Mouse (Mus musculus): ENCODE results near the gene Epha10. TPM values are rescaled to one million over a fixed set of nuclear protein-coding genes. Genes with fewer than 3 reads are reported as not detected.

Epha10 gene
- not detected for total RNA-seq (2021)

DNA sequence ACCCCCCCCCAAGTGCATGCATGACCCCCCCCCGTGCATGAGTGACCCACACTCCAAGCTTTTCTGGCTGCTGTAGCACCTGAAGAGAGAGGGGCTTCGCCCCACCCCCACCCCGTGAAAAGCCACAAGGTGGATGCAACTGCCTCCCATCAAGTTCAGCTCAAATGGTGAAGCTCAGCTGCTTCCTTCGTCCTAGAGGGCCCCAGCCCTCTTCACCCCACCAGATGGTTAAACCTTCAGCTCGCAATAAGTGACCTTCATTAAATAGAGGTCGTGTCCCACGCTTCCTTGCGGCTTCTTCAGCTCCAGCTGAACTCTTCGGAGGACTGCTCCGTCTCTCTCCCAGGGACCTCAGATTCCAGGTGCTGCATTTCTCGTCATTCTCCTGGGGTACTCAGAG, at the start of gene Epha10:
Gene Epha10, plus strand, starts transcription at position 301 of the 400 bp plus-strand sequence.
- intact Hi-C loops (cut with DNase I): no loop called here
- no peak for DNase-seq (ENCODE audit: low spot score)

DNA sequence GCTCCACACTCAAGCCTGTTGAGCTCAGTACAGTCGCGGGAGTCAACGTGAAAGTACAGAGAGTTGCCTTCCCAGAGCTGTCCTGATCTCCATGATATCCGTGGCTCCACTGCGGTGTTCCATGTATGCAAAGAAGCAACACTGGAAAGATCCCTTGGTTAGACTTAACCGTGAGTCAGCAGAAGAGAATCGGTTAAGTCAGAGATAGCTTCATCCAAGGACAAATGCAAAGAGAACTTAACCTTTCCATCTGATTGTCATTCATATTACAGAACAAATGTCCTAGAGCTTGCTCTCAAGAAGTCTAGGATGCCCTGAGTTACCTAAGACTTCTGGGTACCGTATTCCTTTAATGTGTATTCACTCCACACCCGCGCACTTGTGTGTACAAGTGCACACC, 47.9 kb upstream of the Epha10 start:
- no peak for DNase-seq (ENCODE audit: low spot score)
- intact Hi-C loops (cut with DNase I): no loop called here

DNA sequence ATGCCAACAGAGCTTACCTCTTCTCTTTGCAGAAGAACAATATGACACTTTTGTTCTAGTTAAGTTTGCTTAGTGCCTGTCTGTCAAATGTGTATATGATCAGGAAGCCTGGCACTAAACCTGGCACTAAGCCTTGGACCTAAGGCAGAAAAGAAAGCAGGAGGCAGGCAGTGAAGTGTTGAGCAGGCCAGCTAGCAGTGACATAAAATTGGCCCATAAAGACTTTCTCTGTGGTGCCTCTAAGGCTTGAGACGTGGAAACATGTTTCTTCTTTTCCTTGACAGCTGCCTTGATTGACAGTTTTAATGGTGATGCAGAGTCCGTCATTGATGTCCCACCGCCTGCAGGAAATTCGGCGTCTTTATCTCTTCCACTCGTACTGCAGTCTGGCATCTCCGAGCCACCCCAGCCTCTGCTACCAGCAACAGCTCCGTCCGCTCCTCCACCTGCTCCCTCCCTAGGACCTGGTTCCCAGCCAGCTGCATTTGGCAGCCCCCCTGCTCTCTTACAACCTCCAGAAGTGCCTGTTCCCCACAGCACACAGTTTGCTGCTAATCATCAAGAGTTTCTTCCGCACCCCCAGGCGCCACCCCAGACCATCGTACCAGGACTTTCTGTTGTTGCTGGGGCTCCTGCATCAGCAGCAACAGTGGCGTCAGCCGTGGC, 42.5 kb upstream of the Epha10 start:
- intact Hi-C loops (cut with DNase I): no loop called here
- no peak for DNase-seq (ENCODE audit: low spot score)

- intact Hi-C loops (cut with DNase I): no loop called here
Measured at GRCm38 (mm10) chr4:124840998-124841397, 39.7 kb upstream of the Epha10 start.

GRCm38 (mm10) chr4:124843493-124843892, 37.2 kb upstream of the Epha10 start:
- intact Hi-C loops (cut with DNase I): no loop called here
- no peak for DNase-seq (ENCODE audit: low spot score)

More at GRCm38 (mm10) chr4:124840998-124841397, 39.7 kb upstream of the Epha10 start:
- no peak for DNase-seq (ENCODE audit: low spot score)

GRCm38 (mm10) chr4:124847573-124847972, 33.1 kb upstream of the Epha10 start:
- DNase-seq (ENCODE audit: low spot score): peak; percentile 50
- intact Hi-C loops (cut with DNase I): no loop called here

DNA sequence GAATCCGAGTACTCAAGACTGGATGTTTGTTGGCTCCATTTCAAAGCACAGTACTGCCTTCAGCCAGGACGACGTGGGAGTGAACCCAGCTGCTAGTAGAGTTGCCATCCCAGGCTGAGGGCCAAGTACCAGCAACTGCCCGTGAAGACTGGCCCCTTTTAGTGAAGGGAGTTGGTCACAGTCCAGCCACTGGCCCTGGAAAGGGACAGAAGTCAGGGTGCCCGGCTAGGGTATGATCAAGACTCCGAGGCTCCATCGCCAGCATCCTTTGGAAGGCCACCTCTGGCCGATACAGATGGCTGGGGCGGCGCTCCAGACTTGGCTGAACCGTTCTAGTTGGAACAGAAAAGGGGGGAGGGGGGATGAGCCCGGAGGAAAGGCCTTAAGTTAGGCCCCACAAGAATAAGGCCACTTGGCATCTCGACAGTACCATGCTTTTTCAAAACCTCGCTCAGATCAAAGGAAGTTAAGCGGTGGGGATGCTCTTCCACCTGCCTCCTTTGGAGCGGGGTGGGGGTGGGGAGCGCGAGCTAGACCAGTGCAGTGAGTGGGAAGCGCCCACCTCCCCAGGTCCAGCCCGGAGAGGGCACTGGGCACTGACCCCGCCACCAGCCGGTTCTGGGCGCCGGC, 31.0 kb upstream of the Epha10 start:
- intact Hi-C loops (cut with DNase I): loop anchor here (1.0 to 10.0 kb wide), 3 partner anchors 48 to 215 kb away; partner anchors contain the start of genes Dnali1, Sf3a3 and Snip1

DNA sequence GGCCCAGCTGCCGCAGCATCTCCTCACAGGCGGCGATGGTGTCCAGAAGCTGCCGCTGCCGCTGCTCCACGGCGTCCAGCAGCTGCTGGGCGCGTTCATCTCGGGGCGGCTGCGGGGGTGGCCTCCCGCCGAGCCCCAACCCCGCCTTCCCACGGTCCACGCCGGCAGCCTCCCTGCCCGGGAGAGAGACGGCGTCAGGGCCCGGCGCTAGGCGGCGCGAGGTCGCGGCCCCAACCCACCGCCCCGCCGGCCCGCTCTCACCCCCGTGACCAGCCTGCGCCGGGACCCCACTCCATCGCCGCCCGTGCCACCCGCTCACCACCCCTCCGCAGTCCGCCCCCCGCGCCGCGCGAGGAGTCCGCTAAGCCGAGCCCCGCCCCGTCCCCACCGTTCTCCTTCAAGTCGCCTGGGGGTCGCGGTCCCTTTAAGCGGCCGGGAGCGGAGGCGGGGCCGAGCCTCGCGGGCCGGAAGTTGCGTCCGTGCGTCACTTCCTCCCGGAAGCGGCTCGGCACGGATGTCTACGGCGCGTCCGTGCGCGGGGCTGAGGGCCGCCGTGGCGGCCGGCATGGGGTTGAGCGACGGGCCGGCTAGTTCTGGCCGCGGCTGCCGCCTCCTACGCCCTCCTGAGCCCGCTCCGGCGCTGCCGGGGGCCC, 30.3 kb upstream of the Epha10 start, which contains the start of gene Yrdc:
Gene Yrdc, plus strand, starts transcription at position 419 of the 653 bp plus-strand sequence.
- intact Hi-C loops (cut with DNase I): loop anchor here (2.0 to 10.0 kb wide), 2 partner anchors 136 to 214 kb away; partner anchors contain the start of genes Dnali1, Sf3a3 and Snip1
- peak; percentile 89 for DNase-seq (ENCODE audit: low spot score)

More for the DNA sequence above, 31.0 kb upstream of the Epha10 start:
- peak; percentile 21 for DNase-seq (ENCODE audit: low spot score)

DNA sequence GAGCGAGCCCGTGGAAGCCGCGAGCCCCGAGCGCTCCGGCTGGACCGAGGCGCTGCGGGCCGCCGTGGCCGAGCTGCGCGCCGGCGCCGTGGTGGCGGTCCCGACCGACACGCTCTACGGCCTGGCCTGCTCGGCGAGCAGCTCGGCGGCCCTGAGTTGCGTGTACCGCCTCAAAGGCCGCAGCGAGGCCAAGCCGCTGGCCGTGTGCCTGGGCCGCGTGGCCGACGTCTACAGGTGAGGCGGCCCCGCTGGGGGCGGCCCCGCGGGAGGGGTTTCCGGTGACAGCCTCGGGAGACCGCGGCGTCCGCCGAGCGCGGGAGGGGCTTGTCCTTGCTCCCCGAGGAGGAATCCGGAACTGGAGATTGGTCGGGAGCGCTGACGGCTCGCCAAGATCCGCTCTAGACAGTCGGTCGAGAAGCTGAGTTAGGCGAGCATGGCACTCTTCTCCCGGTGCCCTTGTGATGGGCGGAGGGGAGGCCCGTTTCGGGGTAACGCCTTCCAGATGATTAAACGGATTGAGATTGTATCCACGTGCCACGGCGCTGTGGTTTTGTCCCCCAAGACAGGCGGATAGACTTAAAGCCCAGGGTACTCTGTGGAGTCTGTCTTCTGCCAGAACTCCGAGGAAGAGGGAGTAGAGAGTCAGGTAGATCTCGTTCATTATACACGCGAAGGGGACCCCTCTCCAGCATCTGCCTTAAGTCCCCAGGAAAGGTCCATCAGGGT, 29.6 kb upstream of the Epha10 start, which contains the start of gene 1110065P20Rik:
Gene 1110065P20Rik, minus strand, starts transcription at position 264 of the 726 bp plus-strand sequence.
- intact Hi-C loops (cut with DNase I): loop anchor here (2.0 to 10.0 kb wide), 2 partner anchors 136 to 214 kb away; partner anchors contain the start of genes Dnali1, Sf3a3 and Snip1

DNA sequence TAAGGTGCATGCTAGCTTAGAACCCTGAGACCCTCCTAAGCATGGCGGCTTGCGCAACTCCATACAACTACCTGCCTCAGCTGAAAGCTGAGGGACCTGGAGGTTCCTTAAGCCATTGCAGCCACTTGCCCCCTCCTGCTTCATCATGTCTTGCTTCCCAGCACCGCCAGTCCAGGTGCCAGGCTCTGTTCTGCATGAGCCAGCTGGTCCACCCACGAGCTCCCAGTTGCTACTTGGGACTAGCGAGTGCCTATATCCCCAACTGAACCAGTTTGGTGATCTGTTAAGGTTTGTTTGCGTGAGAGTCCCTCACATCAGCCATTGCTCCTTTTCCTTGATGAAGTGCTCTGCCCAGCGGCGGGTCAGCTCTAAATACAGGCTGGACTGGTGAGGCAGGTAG, 24.4 kb upstream of the Epha10 start:
- DNase-seq (ENCODE audit: low spot score): no peak
- intact Hi-C loops (cut with DNase I): loop anchor here (10.0 kb wide), 1 partner anchor 209 kb away; the partner anchor contains the start of genes Dnali1 and Snip1

More for the DNA sequence above, 29.6 kb upstream of the Epha10 start, which contains the start of gene 1110065P20Rik:
- peak; percentile 66 for DNase-seq (ENCODE audit: low spot score)

GRCm38 (mm10) chr4:124858370-124858769, 22.3 kb upstream of the Epha10 start:
- intact Hi-C loops (cut with DNase I): loop anchor here (10.0 kb wide), 1 partner anchor 206 kb away; the partner anchor contains the start of genes Dnali1 and Snip1
- DNase-seq (ENCODE audit: low spot score): no peak

GRCm38 (mm10) chr4:124860446-124860845, 20.3 kb upstream of the Epha10 start:
- intact Hi-C loops (cut with DNase I): loop anchor here (5.0 kb wide), 1 partner anchor 77 kb away; the partner anchor contains the start of genes 9930104L06Rik and Cdca8
- DNase-seq (ENCODE audit: low spot score): no peak

- intact Hi-C loops (cut with DNase I): loop anchor here (5.0 kb wide), 1 partner anchor 76 kb away; the partner anchor contains the start of genes 9930104L06Rik and Cdca8
- no peak for DNase-seq (ENCODE audit: low spot score)
Measured at GRCm38 (mm10) chr4:124861283-124862188, 19.2 kb upstream of the Epha10 start, which contains the start of gene Maneal. Gene Maneal (minus strand): TSS chr4:124862171.

DNA sequence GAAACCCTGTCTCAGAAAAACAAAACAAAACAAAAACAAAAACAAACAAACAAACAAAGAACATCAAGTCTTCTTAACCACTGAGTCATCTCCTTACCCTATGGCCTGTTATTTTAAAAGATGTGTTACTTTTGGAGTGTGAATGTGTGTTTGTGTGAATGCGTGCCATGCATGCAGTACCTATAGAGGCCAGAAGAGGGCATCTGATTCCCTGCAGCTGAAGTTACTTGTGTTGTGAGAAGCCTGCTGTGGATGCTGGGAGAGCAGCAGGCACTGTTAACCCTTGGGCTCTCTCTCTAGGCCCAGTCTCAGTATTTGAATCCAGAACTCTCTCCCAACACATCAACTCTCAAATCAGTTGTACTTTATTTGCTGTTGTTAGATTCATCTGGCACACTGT, 8.0 kb upstream of the Epha10 start:
- DNase-seq (ENCODE audit: low spot score): no peak

DNA sequence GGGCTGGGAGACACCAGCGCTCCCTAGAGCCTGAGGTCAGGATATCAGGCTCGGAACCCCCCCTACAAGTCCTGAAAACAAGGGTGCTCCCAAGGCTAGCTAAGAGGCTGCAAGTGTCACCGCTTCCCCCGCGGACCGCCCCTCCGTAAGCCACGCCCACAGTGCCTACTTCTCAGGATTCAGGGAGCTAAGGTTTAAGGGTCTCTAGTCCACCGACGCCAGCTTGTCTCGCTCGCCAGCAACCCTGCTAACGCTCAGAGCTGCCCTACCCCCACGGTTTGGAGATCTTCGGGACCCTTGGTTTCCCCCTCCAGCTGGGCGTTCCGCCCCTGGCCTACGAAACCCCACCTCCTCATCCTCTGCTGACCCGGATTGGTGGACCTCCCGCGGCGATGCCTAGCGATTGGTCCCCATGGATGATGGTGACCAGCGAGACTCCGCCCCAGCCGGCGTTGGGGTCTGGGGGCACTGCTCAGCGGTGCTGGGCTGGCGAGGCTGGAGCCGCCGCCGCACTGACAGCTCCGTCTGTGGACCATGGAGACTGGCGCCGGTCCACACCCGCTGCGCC, 726 bp downstream of the Epha10 start:
- intact Hi-C loops (cut with DNase I): no loop called here
- DNase-seq (ENCODE audit: low spot score): no peak

More for the DNA sequence above, 8.0 kb upstream of the Epha10 start:
- intact Hi-C loops (cut with DNase I): no loop called here

- intact Hi-C loops (cut with DNase I): no loop called here
Measured at GRCm38 (mm10) chr4:124882151-124882729, 1.5 kb downstream of the Epha10 start.

GRCm38 (mm10) chr4:124888702-124889101, 8.0 kb downstream of the Epha10 start:
- intact Hi-C loops (cut with DNase I): no loop called here
- DNase-seq (ENCODE audit: low spot score): no peak

More at GRCm38 (mm10) chr4:124882151-124882729, 1.5 kb downstream of the Epha10 start:
- no peak for DNase-seq (ENCODE audit: low spot score)
